Mouse (Mus musculus): Measurements from ENCODE around the gene Pdlim4.

DNA sequence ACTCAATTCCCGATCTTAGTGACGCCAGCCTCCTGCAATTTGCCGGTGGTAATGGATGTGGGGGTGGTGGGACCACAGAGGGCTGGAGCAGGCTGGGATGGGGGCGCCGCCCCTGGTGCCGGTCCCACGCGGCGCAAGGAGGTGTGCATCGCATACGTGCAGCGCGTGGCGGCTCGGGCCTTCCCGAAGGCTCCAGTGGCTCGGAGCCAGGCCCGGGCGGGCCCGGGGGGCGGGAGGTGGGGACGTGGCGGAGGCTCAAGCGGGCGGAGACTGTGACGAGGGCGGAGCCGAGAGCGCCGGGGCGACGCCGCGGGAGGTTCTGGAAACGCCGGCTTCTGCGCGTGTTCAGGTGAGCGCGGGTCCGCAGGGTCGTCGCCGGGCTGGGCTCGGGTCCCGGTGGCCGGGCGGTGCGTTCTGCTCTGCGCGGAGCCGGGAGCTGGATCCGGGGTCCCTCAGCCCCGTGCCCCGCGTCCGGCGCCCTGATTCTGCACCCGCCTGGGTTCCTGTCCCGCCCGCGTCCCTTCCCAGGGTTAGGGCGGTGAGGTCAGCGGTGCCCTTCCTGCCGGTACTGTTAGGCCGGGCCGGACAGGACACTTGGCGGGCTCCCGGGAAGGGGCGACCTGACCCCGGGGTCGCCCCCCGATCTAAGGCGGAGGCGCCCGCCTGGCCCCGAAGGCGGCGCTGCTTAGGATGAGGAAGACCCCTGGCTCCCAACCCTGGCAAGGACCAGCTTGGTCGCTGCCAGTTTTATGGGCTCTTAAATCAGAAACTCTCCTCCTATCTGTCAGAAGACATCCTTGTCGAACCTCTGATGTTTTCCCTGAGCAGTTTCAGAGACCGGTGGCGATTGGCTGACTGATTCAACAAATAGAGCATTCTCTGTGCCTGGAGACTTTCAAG lies 32.1 kb upstream of the Pdlim4 start:
- TF ChIP-seq POLR2A (IDR thresholded peaks at IDR 0.05; ENCODE audit: insufficient read length, low read depth), result peak; percentile 84
- TF ChIP-seq CEBPB (IDR thresholded peaks at IDR 0.05; ENCODE audit: insufficient read depth, poor library complexity, severe bottlenecking), result no peak
- TF ChIP-seq MYOG (IDR thresholded peaks at IDR 0.05; ENCODE audit: control insufficient read depth in 1 of 3, insufficient read depth in 1 of 3, insufficient read length in 2 of 3, low read depth in 2 of 3), result no peak
- peak; percentile 72 for TF ChIP-seq POLR2AphosphoS2 (IDR thresholded peaks at IDR 0.05; ENCODE audit: insufficient read length, low read depth)
- no peak for TF ChIP-seq TCF12 (IDR thresholded peaks at IDR 0.05; ENCODE audit: insufficient read depth, poor library complexity, severe bottlenecking)

Measured in myocyte (in vitro differentiated cells).